Mouse (Mus musculus): ENCODE measurements at regions not wholly inside any gene's neighbourhood (a gene's known extent, or its start where the extent isn't known, plus 50 kb on each side); places are given as distances from the start of the nearest gene placed in this dataset.
A peak's percentile ranks its signal among the peaks of the same experiment; 100 is the strongest.

- Histone ChIP-seq H3K9me3 (no peaks in the 10 kb centered on the region), H3K27ac (no peak overlapping the region), H3K36me3 (replicated peaks) (no peaks in the 10 kb centered on the region), H3K4me1 (peaks cover 33% of the 10 kb centered on the region), H3K4me3 (no peak overlapping the region), H3K27me3 (ENCODE audit: poor library complexity, severe bottlenecking) (no peaks in the 10 kb centered on the region)
- DNase-seq (ENCODE audit: extremely low spot score, low spot score), result no peak
- 61% methylated on average over 6 of the region's 6 CpGs for WGBS
Measured at GRCm38 (mm10) chr16:18683556-18683955, 53.8 kb upstream of the Sept5 start.

DNA sequence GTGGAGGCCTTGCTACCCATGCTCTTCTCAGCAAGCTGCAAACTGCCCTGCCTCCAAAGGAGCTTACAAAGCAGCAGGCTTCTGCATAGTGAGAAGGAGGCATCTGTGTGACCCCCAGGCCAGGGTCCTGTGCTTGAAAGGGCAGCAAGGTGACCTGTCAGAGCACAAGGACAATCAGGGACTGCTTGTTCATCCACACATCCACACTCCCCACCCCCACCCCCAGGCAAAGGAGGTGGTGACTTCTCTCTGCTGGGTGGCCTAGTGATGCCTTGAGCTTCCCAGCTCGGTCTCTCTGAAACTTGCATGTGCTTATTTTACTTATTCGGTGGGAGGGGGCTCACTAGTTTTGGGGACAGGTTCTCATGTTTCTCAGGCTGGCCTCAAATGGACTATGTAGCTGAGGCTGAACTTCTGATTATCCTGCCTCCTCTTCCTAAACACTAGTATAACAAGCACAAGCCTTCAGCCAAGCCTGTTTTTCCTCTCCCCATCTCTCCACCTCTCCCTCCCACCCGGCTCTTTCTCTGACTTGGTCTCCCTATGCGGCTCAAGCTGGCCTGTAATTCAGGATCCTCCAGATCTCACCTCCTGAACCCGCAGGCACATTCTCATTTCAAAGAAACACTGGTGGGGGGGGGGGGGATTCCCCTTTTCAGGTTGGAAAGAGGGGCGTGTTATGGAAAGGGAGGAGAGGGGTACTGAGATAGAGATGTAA, 56.4 kb upstream of the Sept5 start:
- H3K9me3 ChIP-seq, result no peaks in the 10 kb centered on the region
- peak overlapping the region; percentile 40; the same call in 1 of the 2 replicates for H3K4me3 ChIP-seq
- peak overlapping the region; percentile 74 for H3K27ac ChIP-seq
- peaks cover 33% of the 10 kb centered on the region for H3K4me1 ChIP-seq
- peak; percentile 22 for DNase-seq (ENCODE audit: extremely low spot score, low spot score)
- H3K36me3 ChIP-seq (replicated peaks), result no peaks in the 10 kb centered on the region
- WGBS, result 7% methylated on average over 6 of the region's 6 CpGs
- no peaks in the 10 kb centered on the region for H3K27me3 ChIP-seq (ENCODE audit: poor library complexity, severe bottlenecking)

DNA sequence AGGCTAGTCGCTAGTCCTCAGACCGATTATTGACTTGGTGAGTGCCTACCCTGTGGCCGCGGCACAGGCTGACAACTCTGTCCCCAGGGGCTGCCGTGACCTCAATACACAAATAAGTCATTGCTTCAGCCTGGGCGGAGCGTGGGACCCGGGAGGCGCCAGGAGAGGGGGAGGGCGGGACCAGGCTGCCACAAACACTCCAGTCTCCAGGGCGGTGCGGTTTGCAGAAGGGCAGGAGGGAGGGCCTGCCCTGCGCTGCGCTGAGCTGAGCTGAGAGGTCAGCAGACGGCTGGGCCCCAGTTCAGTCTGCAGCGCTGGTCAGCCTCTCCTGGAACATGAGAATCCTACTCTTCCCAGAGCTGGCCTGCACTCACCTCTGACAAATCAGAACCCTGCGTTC, 57.2 kb upstream of the Sept5 start:
- no peaks in the 10 kb centered on the region for H3K9me3 ChIP-seq
- peak; percentile 87 for DNase-seq (ENCODE audit: extremely low spot score, low spot score)
- H3K4me3 ChIP-seq, result peak overlapping the region; percentile 40
- no peaks in the 10 kb centered on the region for H3K36me3 ChIP-seq (replicated peaks)
- WGBS, result 2% methylated on average over 17 of the region's 17 CpGs
- peak overlapping the region; percentile 82 for H3K27ac ChIP-seq
- peaks cover 33% of the 10 kb centered on the region for H3K4me1 ChIP-seq
- no peaks in the 10 kb centered on the region for H3K27me3 ChIP-seq (ENCODE audit: poor library complexity, severe bottlenecking)

DNA sequence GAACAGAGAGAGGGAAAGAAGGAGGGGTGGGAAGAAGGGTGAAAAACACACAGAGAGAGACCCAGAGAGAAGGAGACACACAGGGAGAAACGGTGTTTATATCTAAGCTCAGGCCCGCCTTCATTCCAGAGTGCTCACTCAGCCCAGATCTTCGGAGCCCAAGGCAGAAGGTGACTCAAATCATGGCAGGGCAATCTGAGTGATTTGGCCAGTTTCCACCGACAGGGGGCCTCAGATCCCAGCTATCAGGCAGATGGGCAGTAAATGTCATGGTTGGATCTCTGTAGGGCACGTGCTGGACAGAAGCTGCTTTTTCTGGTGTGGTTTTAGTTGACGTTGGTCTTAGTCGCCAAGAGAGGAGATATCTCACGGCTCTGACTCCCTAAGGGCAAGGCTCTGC, 57.6 kb upstream of the Sept5 start:
- no peaks in the 10 kb centered on the region for H3K27me3 ChIP-seq (ENCODE audit: poor library complexity, severe bottlenecking)
- WGBS, result 5% methylated on average over 8 of the region's 8 CpGs
- peak overlapping the region; percentile 82 for H3K27ac ChIP-seq
- H3K36me3 ChIP-seq (replicated peaks), result no peaks in the 10 kb centered on the region
- H3K4me3 ChIP-seq, result peak overlapping the region; percentile 40
- H3K9me3 ChIP-seq, result no peaks in the 10 kb centered on the region
- DNase-seq (ENCODE audit: extremely low spot score, low spot score), result peak; percentile 71
- peaks cover 33% of the 10 kb centered on the region for H3K4me1 ChIP-seq

- no peaks in the 10 kb centered on the region for H3K27me3 ChIP-seq (ENCODE audit: poor library complexity, severe bottlenecking)
- no peaks in the 10 kb centered on the region for H3K36me3 ChIP-seq (replicated peaks)
- peaks cover 12% of the 10 kb centered on the region for H3K4me1 ChIP-seq
- H3K27ac ChIP-seq, result no peak overlapping the region
- no peaks in the 10 kb centered on the region for H3K9me3 ChIP-seq
- 79% methylated on average over 5 of the region's 5 CpGs for WGBS
- no peak overlapping the region for H3K4me3 ChIP-seq
- DNase-seq (ENCODE audit: extremely low spot score, low spot score), result no peak
Measured at GRCm38 (mm10) chr16:18695596-18695995, 65.8 kb upstream of the Sept5 start.

- Histone ChIP-seq H3K36me3 (replicated peaks) (no peaks in the 10 kb centered on the region), H3K27me3 (ENCODE audit: poor library complexity, severe bottlenecking) (no peaks in the 10 kb centered on the region), H3K4me3 (peak overlapping the region; percentile 22), H3K4me1 (peaks cover 12% of the 10 kb centered on the region), H3K27ac (peak overlapping the region; percentile 30; the same call in 1 of the 2 replicates), H3K9me3 (no peaks in the 10 kb centered on the region)
- peak; percentile 88 for DNase-seq (ENCODE audit: extremely low spot score, low spot score)
- 13% methylated on average over 20 of the region's 20 CpGs for WGBS
Measured at GRCm38 (mm10) chr16:18696074-18696819, 66.5 kb upstream of the Sept5 start.

DNA sequence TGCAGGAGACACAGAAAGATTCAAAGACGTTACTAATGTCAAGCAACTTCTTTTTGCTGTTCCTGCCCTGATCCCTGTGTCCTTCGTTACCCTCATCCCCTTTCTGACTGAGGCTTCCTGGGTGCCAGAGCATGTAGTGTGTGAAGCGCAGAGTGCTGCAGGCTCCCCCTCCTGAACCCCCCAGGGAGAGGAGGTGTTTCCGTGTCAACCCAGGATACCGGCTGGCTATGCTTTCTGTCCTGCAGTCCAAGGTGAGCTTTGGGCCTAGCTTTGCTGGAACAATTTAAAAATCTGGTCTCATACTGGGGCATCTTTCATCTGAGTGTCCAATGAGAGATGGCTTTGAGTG, 67.0 kb upstream of the Sept5 start:
- H3K36me3 ChIP-seq (replicated peaks), result no peaks in the 10 kb centered on the region

GRCm38 (mm10) chr16:18704126-18704525, 72.5 kb upstream of the Cldn5 start:
- no peak overlapping the region for H3K4me3 ChIP-seq
- DNase-seq (ENCODE audit: extremely low spot score, low spot score), result no peak
- no peak overlapping the region for H3K27ac ChIP-seq
- WGBS, result 77% methylated on average over 9 of the region's 9 CpGs
- H3K27me3 ChIP-seq (ENCODE audit: poor library complexity, severe bottlenecking), result no peaks in the 10 kb centered on the region
- no peaks in the 10 kb centered on the region for H3K36me3 ChIP-seq (replicated peaks)
- no peaks in the 10 kb centered on the region; the same call in 1 of the 2 replicates for H3K4me1 ChIP-seq
- no peaks in the 10 kb centered on the region for H3K9me3 ChIP-seq

More for the DNA sequence above, 67.0 kb upstream of the Sept5 start:
- 66% methylated on average over 5 of the region's 5 CpGs for WGBS
- Histone ChIP-seq H3K9me3 (no peaks in the 10 kb centered on the region), H3K4me1 (peaks cover 12% of the 10 kb centered on the region), H3K4me3 (no peak overlapping the region), H3K27me3 (ENCODE audit: poor library complexity, severe bottlenecking) (no peaks in the 10 kb centered on the region), H3K27ac (peak overlapping the region; percentile 30; the same call in 1 of the 2 replicates)
- no peak for DNase-seq (ENCODE audit: extremely low spot score, low spot score)

DNA sequence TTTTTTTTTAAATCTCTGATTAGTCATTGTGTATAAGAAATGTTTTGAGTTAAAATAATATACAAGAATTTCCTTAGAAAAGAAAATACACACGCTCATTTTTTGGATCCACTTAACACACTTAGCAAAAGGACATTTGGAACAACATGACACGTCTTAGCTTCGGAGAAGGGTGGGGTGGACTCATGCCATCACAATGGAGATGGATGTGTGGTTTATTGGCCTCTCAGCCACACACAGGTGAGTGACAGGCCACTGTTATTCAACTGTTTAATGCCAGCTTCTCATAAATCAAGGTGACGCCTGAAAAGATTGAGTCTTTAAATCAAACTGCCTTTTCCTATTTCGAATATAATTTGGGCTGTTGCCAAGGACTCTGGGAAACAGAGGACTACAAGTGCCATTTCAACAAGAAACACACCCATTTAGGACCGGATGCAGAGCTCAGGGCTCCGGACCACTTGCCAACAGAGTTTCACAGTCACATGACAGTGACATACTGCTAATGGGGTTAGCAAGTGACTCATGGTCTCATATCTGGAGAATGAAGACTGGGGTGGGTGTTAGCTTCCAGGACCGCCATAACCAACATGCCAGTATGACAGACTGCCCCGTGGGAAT, 71.5 kb upstream of the Cldn5 start:
- Histone ChIP-seq H3K4me1 (no peaks in the 10 kb centered on the region; the same call in 1 of the 2 replicates), H3K4me3 (no peak overlapping the region), H3K27me3 (ENCODE audit: poor library complexity, severe bottlenecking) (no peaks in the 10 kb centered on the region), H3K36me3 (replicated peaks) (no peaks in the 10 kb centered on the region), H3K9me3 (no peaks in the 10 kb centered on the region), H3K27ac (no peak overlapping the region)
- no peak for DNase-seq (ENCODE audit: extremely low spot score, low spot score)
- 85% methylated on average over 9 of the region's 9 CpGs for WGBS

GRCm38 (mm10) chr16:18711637-18712125, 65.0 kb upstream of the Cldn5 start:
- DNase-seq (ENCODE audit: extremely low spot score, low spot score), result no peak
- Histone ChIP-seq H3K36me3 (replicated peaks) (no peaks in the 10 kb centered on the region), H3K27ac (no peak overlapping the region), H3K9me3 (no peaks in the 10 kb centered on the region), H3K27me3 (ENCODE audit: poor library complexity, severe bottlenecking) (no peaks in the 10 kb centered on the region), H3K4me3 (no peak overlapping the region), H3K4me1 (0 out of 2 replicates have a peak, but pooled peaks cover 5% of the 10 kb centered on the region)
- 85% methylated on average over 1 of the region's 1 CpGs for WGBS

- no peaks in the 10 kb centered on the region for H3K27me3 ChIP-seq (ENCODE audit: poor library complexity, severe bottlenecking)
- H3K36me3 ChIP-seq (replicated peaks), result no peaks in the 10 kb centered on the region
- no peaks in the 10 kb centered on the region for H3K9me3 ChIP-seq
- 0 out of 2 replicates have a peak, but pooled peaks cover 5% of the 10 kb centered on the region for H3K4me1 ChIP-seq
- DNase-seq (ENCODE audit: extremely low spot score, low spot score), result no peak
- WGBS, result 75% methylated on average over 5 of the region's 5 CpGs
- no peak overlapping the region for H3K27ac ChIP-seq
- no peak overlapping the region for H3K4me3 ChIP-seq
Measured at GRCm38 (mm10) chr16:18713017-18713416, 63.6 kb upstream of the Cldn5 start.

DNA sequence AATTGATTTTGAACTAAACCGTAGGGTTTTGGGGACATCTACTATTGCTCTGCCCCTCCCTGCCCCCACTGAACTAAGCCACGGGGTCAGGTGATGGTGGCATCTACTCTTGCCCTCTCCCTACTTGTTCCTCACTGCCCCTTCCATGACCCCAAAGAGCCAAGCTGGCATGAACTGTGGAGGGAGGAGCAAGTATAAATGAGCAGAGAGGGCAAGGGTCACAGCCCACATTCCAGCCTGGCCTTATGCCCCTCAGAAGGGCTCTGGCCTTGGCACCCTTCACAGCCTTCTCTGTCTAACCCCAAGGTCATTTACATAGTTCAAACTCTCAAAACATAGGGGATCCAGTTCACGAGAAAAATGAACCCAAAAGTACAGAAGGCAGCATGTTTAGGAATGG, 61.3 kb upstream of the Cldn5 start:
- H3K4me1 ChIP-seq, result 0 out of 2 replicates have a peak, but pooled peaks cover 5% of the 10 kb centered on the region
- WGBS, result 77% methylated on average over 3 of the region's 3 CpGs
- no peaks in the 10 kb centered on the region for H3K27me3 ChIP-seq (ENCODE audit: poor library complexity, severe bottlenecking)
- no peaks in the 10 kb centered on the region for H3K9me3 ChIP-seq
- no peaks in the 10 kb centered on the region for H3K36me3 ChIP-seq (replicated peaks)
- no peak overlapping the region for H3K27ac ChIP-seq
- no peak overlapping the region for H3K4me3 ChIP-seq
- no peak for DNase-seq (ENCODE audit: extremely low spot score, low spot score)

DNA sequence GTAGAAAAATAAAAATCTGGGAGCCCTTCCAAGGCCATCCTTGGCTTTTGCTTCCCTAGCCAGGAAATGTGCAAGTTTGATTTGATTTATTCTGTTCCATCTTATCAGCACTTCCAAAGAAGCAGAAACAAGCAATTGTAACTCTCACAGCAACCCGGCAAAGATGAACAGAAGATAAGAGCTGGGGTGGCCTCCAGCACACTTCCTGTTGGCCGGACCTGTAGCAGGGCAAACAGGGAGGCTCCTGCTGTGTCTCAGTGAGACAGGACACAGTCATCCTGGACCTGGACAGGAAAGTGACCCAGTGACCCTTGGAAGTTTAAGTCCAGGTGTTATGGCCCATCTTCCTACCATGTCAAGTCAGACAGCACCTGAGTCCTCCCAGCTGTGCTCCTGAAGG, 58.6 kb upstream of the Cldn5 start:
- Histone ChIP-seq H3K27me3 (ENCODE audit: poor library complexity, severe bottlenecking) (no peaks in the 10 kb centered on the region), H3K4me3 (no peak overlapping the region), H3K36me3 (replicated peaks) (no peaks in the 10 kb centered on the region), H3K4me1 (0 out of 2 replicates have a peak, but pooled peaks cover 5% of the 10 kb centered on the region), H3K27ac (no peak overlapping the region), H3K9me3 (no peaks in the 10 kb centered on the region)
- no peak for DNase-seq (ENCODE audit: extremely low spot score, low spot score)
- 68% methylated on average over 2 of the region's 2 CpGs for WGBS

Measured in forebrain, embryonic 10.5 days (tissue).